In the genomic region with DNA sequence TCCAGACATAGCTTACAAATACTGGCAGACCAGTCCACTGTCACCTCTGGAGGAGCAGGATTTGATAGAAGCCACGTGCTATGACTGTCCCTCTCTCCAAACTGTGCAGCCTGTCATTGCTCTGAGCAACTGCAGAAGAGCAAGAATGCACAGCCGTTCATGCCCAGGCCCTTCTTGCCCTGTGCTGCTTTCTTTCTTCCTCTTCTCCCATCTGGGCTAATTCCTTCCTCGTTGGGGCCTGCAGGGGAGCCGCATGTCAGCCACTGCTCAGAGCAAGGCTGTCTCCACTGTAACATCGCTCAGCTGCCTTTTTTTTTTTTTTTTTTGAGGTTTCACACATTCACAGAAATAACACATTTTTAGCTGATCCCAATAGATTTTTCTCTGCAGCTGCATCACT, we compare ENCODE assay signal across 13 mouse cellular contexts.
DNase-seq lines count a peak whose midpoint lies in the region; ATAC-seq and TF ChIP-seq lines count a peak whose summit lies in the region.
"Had no signal": no experiment of that assay in that cellular context is flagged by ENCODE, and none has a peak within 500 bp of the region (broad histone marks: within the 10 kb centered on the region; RNA-seq: fewer than 3 reads in every experiment).

No protein-coding gene starts in this region.

- TF ChIP-seq EP300 in stomach, postnatal 0 days (optimal IDR thresholded peaks at IDR 0.05): no peak

- no peaks in the 10 kb centered on the region for H3K27me3 ChIP-seq in neural tube, embryonic 11.5 days (ENCODE audit: control insufficient read depth, insufficient read depth, low read length)
- no peaks in the 10 kb centered on the region for H3K27me3 ChIP-seq in stomach, postnatal 0 days (ENCODE audit: control insufficient read depth, insufficient read depth, low read length)
- H3K27me3 ChIP-seq: limb, embryonic 15.5 days had no signal

- H3K9ac ChIP-seq in neural tube, embryonic 11.5 days (ENCODE audit: low read length): no peak overlapping the region
- no peak overlapping the region for H3K9ac ChIP-seq in stomach, postnatal 0 days (ENCODE audit: low read length)
- H3K9ac ChIP-seq: limb, embryonic 15.5 days had no signal

- no peak overlapping the region for H3K4me3 ChIP-seq in neural tube, embryonic 11.5 days (ENCODE audit: low read depth, low read length)
- H3K4me3 ChIP-seq in stomach, postnatal 0 days (ENCODE audit: low read depth, low read length): no peak overlapping the region
- H3K4me3 ChIP-seq: limb, embryonic 15.5 days had no signal

- H3K4me1 ChIP-seq in neural tube, embryonic 11.5 days (ENCODE audit: control insufficient read depth, insufficient read depth, low read length): no peaks in the 10 kb centered on the region
- H3K4me1 ChIP-seq in stomach, postnatal 0 days (replicated peaks; ENCODE audit: control insufficient read depth, insufficient read depth): no peaks in the 10 kb centered on the region

- no peak overlapping the region for H3K27ac ChIP-seq in neural tube, embryonic 11.5 days (ENCODE audit: low read depth, low read length)
- 0 out of 2 replicates have a peak overlapping the region, but pooled peaks have one; percentile 53 for H3K27ac ChIP-seq in stomach, postnatal 0 days (replicated peaks)

- intact Hi-C loops in heart, postnatal 25 days (cut with DNase I): no loop called here
- intact Hi-C loops in gastrocnemius, postnatal 36 days (cut with DNase I): loop anchor here (10.0 kb wide), 1 partner anchor 55 kb away; no protein-coding TSS in a partner anchor

- peaks cover 4% of the 10 kb centered on the region; the same call in 1 of the 2 replicates for H3K36me3 ChIP-seq in neural tube, embryonic 11.5 days (ENCODE audit: control insufficient read depth, insufficient read depth, low read length)
- H3K36me3 ChIP-seq in stomach, postnatal 0 days (ENCODE audit: control insufficient read depth, insufficient read depth, low read length): peaks cover 10% of the 10 kb centered on the region; the same call in 1 of the 2 replicates

- H3K9me3 ChIP-seq in neural tube, embryonic 11.5 days (ENCODE audit: control insufficient read depth, low read length): no peaks in the 10 kb centered on the region
- no peaks in the 10 kb centered on the region for H3K9me3 ChIP-seq in stomach, postnatal 0 days (ENCODE audit: control insufficient read depth, low read length)
- H3K9me3 ChIP-seq: limb, embryonic 15.5 days had no signal

- TF ChIP-seq CTCF in stomach, postnatal 0 days (IDR thresholded peaks at IDR 0.05; ENCODE audit: low read depth): no peak

- ATAC-seq in neural tube, embryonic 11.5 days (ENCODE audit: insufficient read depth, low FRiP score, low TSS enrichment): no peak
- ATAC-seq in megakaryocyte, adult 5-6 weeks (ENCODE audit: poor library complexity, severe bottlenecking): peak; percentile 59
- ATAC-seq in stomach, postnatal 0 days (ENCODE audit: low FRiP score, low TSS enrichment): no peak

- DNase-seq in heart, adult 11 months: peak; percentile 94
- DNase-seq in heart, postnatal 25 days (ENCODE audit: low spot score): no peak
- peak; percentile 8 for DNase-seq in neural tube, embryonic 11.5 days (ENCODE audit: low spot score)
- no peak for DNase-seq in neural tube, embryonic 10.5 days (ENCODE audit: extremely low spot score, low spot score)
- no peak for DNase-seq in stomach, postnatal 0 days (ENCODE audit: low spot score)
- DNase-seq in gastrocnemius, postnatal 36 days: no peak
- DNase-seq in cerebellum, adult 8-10 months: no peak
- DNase-seq: adrenal gland, postnatal 36 days; B cell, adult 2 months; cerebellum, postnatal 14 days; kidney, postnatal 4 days had no signal

- WGBS in neural tube, embryonic 11.5 days: 68% methylated on average over 5 of the region's 5 CpGs
- WGBS in stomach, postnatal 0 days: 23% methylated on average over 5 of the region's 5 CpGs

- no peak overlapping the region for H3K4me2 ChIP-seq in neural tube, embryonic 11.5 days (ENCODE audit: low read depth)
- H3K4me2 ChIP-seq in stomach, postnatal 0 days (replicated peaks; ENCODE audit: low read depth): no peak overlapping the region
- H3K4me2 ChIP-seq: limb, embryonic 15.5 days had no signal

Comparison
In these comparisons a context has a peak if more than half of its experiments do, and no peak if none do; other contexts are left out.
1. DNase-seq: peak in heart, adult 11 months (single experiment) and neural tube, embryonic 11.5 days (single experiment); none in heart, postnatal 25 days (single experiment), neural tube, embryonic 10.5 days (single experiment), stomach, postnatal 0 days (single experiment), gastrocnemius, postnatal 36 days (0 of 2) and cerebellum, adult 8-10 months (single experiment).